Mouse (Mus musculus) embryonic fibroblast, embryonic 13.5 days (primary cell): ENCODE data around the gene Zfp652.

Experiments used
- CTCF ChIP-seq: IDR thresholded peaks from 2 replicates; pipeline ENCODE4 v1.5.1; 2011; ENCODE audit warnings: mild to moderate bottlenecking, control low read depth, low read length, moderate library complexity, borderline replicate concordance; ENCODE audit not compliant: insufficient read depth
- POLR2A ChIP-seq: IDR thresholded peaks from 2 replicates; pipeline ENCODE4 v1.6.1; 2011; ENCODE audit warnings: low read depth, mild to moderate bottlenecking, control low read depth, low read length, moderate library complexity

- TF ChIP-seq CTCF (no peak), POLR2A (no peak)
These were observed 23.5 kb upstream of the Zfp652 start for GRCm38 (mm10) chr11:95688981-95689380.
